Mouse (Mus musculus): ENCODE results near the gene Atxn1.

GRCm38 (mm10) chr13:45979246-45979645 lies 14.4 kb upstream of the Atxn1 start:
- TF ChIP-seq CTCF (IDR thresholded peaks at IDR 0.05; ENCODE audit: borderline replicate concordance, insufficient read depth, low read length) (no peak), POLR2A (IDR thresholded peaks at IDR 0.05; ENCODE audit: low read depth, low read length) (no peak)
